Mouse (Mus musculus): ENCODE results near the gene Apba3. TPM values are rescaled to one million over a fixed set of nuclear protein-coding genes. Genes with fewer than 3 reads are reported as not detected.

Apba3 gene
- total and polyA plus RNA-seq, 3 experiments = 68.9 to 73.2 TPM; not detected in 1

- Histone ChIP-seq H3K9me3 (replicated peaks; ENCODE audit: insufficient read depth, low read length) (no peaks in the 10 kb centered on the region), H3K4me3 (ENCODE audit: control insufficient read depth in 1 of 2, insufficient read depth in 1 of 2, low read depth in 2 of 2, low read length in 2 of 2) (peak within 1 kb of the TSS; percentile 58 to 79), H3K27me3 (ENCODE audit: control insufficient read depth in 1 of 2, insufficient read depth in 2 of 2, low read length in 2 of 2) (peaks cover 6 to 9% of the 10 kb centered on the region in 2 experiments), H3K9ac (ENCODE audit: control insufficient read depth, low read depth, low read length, poor library complexity, severe bottlenecking) (peak within 1 kb of the TSS; percentile 66), H3K79me2 (ENCODE audit: control insufficient read depth, insufficient read depth, low read length, poor library complexity) (no peaks in the 10 kb centered on the region), H3K36me3 (ENCODE audit: control insufficient read depth in 1 of 2, insufficient read depth in 2 of 2, low read length in 2 of 2) (peaks cover 0 to 7% of the 10 kb centered on the region in 2 experiments; a peak in 2 of 4 replicates), H3K4me1 (ENCODE audit: control insufficient read depth in 1 of 2, insufficient read depth in 2 of 2, low read length in 2 of 2) (peaks cover 0 to 12% of the 10 kb centered on the region in 2 experiments; a peak in 2 of 4 replicates), H3K27ac (ENCODE audit: control insufficient read depth, low read depth, low read length) (peak within 1 kb of the TSS; percentile 13; the same call in 1 of the 2 replicates)
- TF ChIP-seq POLR2A (IDR thresholded peaks at IDR 0.05; ENCODE audit: control insufficient read depth in 1 of 2, insufficient read depth in 1 of 2, low read depth in 1 of 2, low read length in 2 of 2, poor library complexity in 1 of 2) (peak; percentile 55 to 76), HCFC1 (IDR thresholded peaks at IDR 0.05; ENCODE audit: low read depth, low read length) (peak; percentile 60), USF1 (IDR thresholded peaks at IDR 0.05; ENCODE audit: low read depth, low read length) (peak; percentile 88), ZC3H11A (IDR thresholded peaks at IDR 0.05; ENCODE audit: low read depth, low read length) (no peak), UBTF (IDR thresholded peaks at IDR 0.05; ENCODE audit: borderline replicate concordance, insufficient read depth, low read depth, low read length) (no peak), MXI1 (IDR thresholded peaks at IDR 0.05; ENCODE audit: low read depth, low read length) (peak; percentile 96), KAT2A (conservative IDR thresholded peaks at IDR 0.05; ENCODE audit: low read depth, low read length) (no peak), BHLHE40 (IDR thresholded peaks at IDR 0.05; ENCODE audit: borderline replicate concordance, low read depth, low read length) (peak; percentile 73; the same call in 1 of the 2 replicates), TCF12 (IDR thresholded peaks at IDR 0.05; ENCODE audit: low read depth, low read length) (no peak), MYC (IDR thresholded peaks at IDR 0.05; ENCODE audit: low read depth, low read length) (peak; percentile 97), NELFE (IDR thresholded peaks at IDR 0.05; ENCODE audit: low read depth, low read length) (peak; percentile 61), CHD2 (IDR thresholded peaks at IDR 0.05; ENCODE audit: low read length) (no peak), MAFK (IDR thresholded peaks at IDR 0.05; ENCODE audit: borderline replicate concordance, low read depth, low read length) (no peak), SIN3A (IDR thresholded peaks at IDR 0.05; ENCODE audit: low read length) (peak; percentile 79), USF2 (IDR thresholded peaks at IDR 0.05; ENCODE audit: borderline replicate concordance in 1 of 2, insufficient read depth in 1 of 2, low read depth in 1 of 2, low read length in 2 of 2) (peak in 1 of 2 experiments; percentile 66; a peak in 2 of 4 replicates), CHD1 (IDR thresholded peaks at IDR 0.05; ENCODE audit: low read depth, low read length) (no peak), RAD21 (IDR thresholded peaks at IDR 0.05; ENCODE audit: low read depth, low read length) (no peak), TAL1 (IDR thresholded peaks at IDR 0.05; ENCODE audit: low read length) (no peak), GATA1 (IDR thresholded peaks at IDR 0.05; ENCODE audit: low read depth, low read length) (no peak), ELF1 (IDR thresholded peaks at IDR 0.05; ENCODE audit: low read depth, low read length) (no peak; the same call in 1 of the 2 replicates), MAX (IDR thresholded peaks at IDR 0.05; ENCODE audit: low read length) (peak; percentile 95), NRF1 (IDR thresholded peaks at IDR 0.05; ENCODE audit: insufficient read depth, low read depth, low read length, poor library complexity, severe bottlenecking) (no peak; the same call in 1 of the 2 replicates), POLR2AphosphoS2 (IDR thresholded peaks at IDR 0.05; ENCODE audit: low read length) (0 out of 2 replicates have a peak, but pooled peaks have one; percentile 42), TBP (IDR thresholded peaks at IDR 0.05; ENCODE audit: low read depth, low read length) (0 out of 2 replicates have a peak, but pooled peaks have one; percentile 26), ZMIZ1 (IDR thresholded peaks at IDR 0.05; ENCODE audit: low read depth, low read length) (peak; percentile 59; the same call in 1 of the 2 replicates), JUND (IDR thresholded peaks at IDR 0.05; ENCODE audit: low read depth, low read length) (no peak), MEF2A (IDR thresholded peaks at IDR 0.05; ENCODE audit: extremely low read depth, insufficient replicate concordance, low read depth, low read length, poor library complexity, severe bottlenecking) (no peak), MAZ (IDR thresholded peaks at IDR 0.05; ENCODE audit: low read depth, low read length) (no peak)
- peak; percentile 96 for DNase-seq (ENCODE audit: low read depth, low spot score)
Observed at GRCm38 (mm10) chr10:81232580-81233225, 34.1 kb upstream of the Apba3 start, which contains the start of gene Zfr2. Gene Zfr2 (plus strand): TSS chr10:81233155.
